Comparison of ENCODE assay signal across 8 mouse cellular contexts in the genomic region with DNA sequence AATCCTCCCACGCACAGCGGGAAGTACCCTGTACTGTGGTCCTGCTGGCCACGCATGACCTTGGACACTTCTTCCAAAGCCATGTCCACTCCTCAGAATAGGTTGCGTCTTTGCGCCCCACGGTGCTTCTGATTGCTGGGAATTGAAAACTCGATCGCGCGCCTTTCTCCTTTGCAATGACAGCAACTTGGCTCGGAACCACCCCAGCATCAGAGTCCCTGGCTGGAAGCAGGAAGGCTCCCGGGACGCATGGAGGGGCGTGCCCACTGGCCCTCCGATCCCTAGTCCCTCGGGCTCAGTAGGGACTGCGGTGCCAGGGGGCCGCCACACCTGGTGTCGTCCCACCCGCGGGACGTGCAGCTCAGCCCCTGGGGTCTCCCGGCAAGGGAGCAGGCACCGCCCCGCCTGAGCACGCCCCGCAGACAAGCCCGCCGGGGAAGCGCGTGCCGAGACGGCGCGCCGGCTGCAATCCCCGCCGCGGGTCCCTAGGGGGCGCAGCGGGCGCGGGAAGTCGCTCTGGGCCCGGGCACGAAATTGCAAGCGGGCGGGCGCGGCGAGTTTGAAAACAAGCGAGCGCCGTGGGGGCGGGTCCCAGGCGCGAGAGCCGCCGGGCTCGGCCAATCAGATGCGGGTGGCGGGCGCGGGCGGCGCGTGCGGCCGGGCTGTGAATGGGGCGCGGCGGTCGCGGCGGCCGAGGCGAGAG. TPM values are rescaled to one million over a fixed set of nuclear protein-coding genes. Genes with fewer than 3 reads are reported as not detected.
DNase-seq lines count a peak whose midpoint lies in the region; ATAC-seq lines count a peak whose summit lies in the region.

A gene (plus strand): TSS at position 650 of the 703 bp plus-strand sequence.

- H3K4me3 ChIP-seq in hindbrain, embryonic 16.5 days (ENCODE audit: low read length), result peak within 1 kb of the TSS; percentile 81

- peak within 1 kb of the TSS; percentile 57 for H3K27ac ChIP-seq in hindbrain, embryonic 16.5 days (ENCODE audit: low read depth, low read length)

- peaks cover 24% of the 10 kb centered on the region for H3K4me1 ChIP-seq in hindbrain, embryonic 16.5 days (ENCODE audit: control insufficient read depth, insufficient read depth, low read depth, low read length)

- DNase-seq in adrenal gland, adult (ENCODE audit: inconsistent age in 2 of 2, low spot score in 1 of 2), result peak; percentile 96 to 98
- DNase-seq in cerebellum, postnatal 4 days (ENCODE audit: low spot score in 2 of 2), result peak; percentile 95 to 98
- peak; percentile 90 to 92 for DNase-seq in gastrocnemius, adult 8-10 months (ENCODE audit: low spot score in 2 of 2)
- DNase-seq in left cerebral cortex, adult 11 months (ENCODE audit: low spot score), result peak; percentile 82
- peak; percentile 95 for DNase-seq in lung, postnatal 36 days
- DNase-seq in retina, postnatal 7 days (ENCODE audit: low read depth, low spot score), result peak; percentile 96
- DNase-seq in thymus, postnatal 4 days, result peak; percentile 96

- H3K9ac ChIP-seq in hindbrain, embryonic 16.5 days (ENCODE audit: low read depth, low read length), result peak within 1 kb of the TSS; percentile 87

- peaks cover 11% of the 10 kb centered on the region for H3K27me3 ChIP-seq in hindbrain, embryonic 16.5 days (replicated peaks; ENCODE audit: control insufficient read depth, insufficient read depth, low read length)

- H3K4me2 ChIP-seq in hindbrain, embryonic 16.5 days (ENCODE audit: low read length), result peak within 1 kb of the TSS; percentile 97

- H3K9me3 ChIP-seq in hindbrain, embryonic 16.5 days (ENCODE audit: control insufficient read depth, low read length), result no peaks in the 10 kb centered on the region

- ATAC-seq in hindbrain, embryonic 16.5 days, result peak; percentile 97

- WGBS in hindbrain, embryonic 16.5 days, result 0% methylated on average over 55 of the region's 77 CpGs

- no peaks in the 10 kb centered on the region for H3K36me3 ChIP-seq in hindbrain, embryonic 16.5 days (ENCODE audit: control insufficient read depth, insufficient read depth, low read length)

RNA-seq across cellular contexts. Expression of the gene that starts here (rescaled TPM):
- total RNA-seq in gastrocnemius, adult 8-10 months (2022), result 1 to 10 TPM in 3 of 4 experiments, under 1 TPM in 1; 0.77 to 1.4 (median 1.2) TPM
- 2.0 and 2.3 TPM in 2 replicates for polyA plus RNA-seq in hindbrain, embryonic 16.5 days (2015; fragmentation: Nextera tagmentation; extraction: Ambion mirVana)

Comparison
In these comparisons a context has a peak if more than half of its experiments do, and no peak if none do; other contexts are left out.
1. Peak in every context shown above with its lines: DNase-seq, ATAC-seq, H3K4me3 ChIP-seq and H3K27ac ChIP-seq.